Mouse (Mus musculus) gastrocnemius, postnatal 4 days (tissue): Measurements from ENCODE around the gene Skap1. TPM values are rescaled to one million over a fixed set of nuclear protein-coding genes. Genes with fewer than 3 reads are reported as not detected.
"Not testable (repeated sequence)": the region's sequence is repeated elsewhere in the genome, so short reads cannot be mapped to it uniquely, and the experiment has no call there.

Source experiments
- DNase-seq, 2 experiments: peaks; one replicate each; pipeline ENCODE4 v3.0.0; 2021 to 2022; ENCODE audit warnings: low spot score in 2 of 2, mixed read lengths in 2 of 2
- total RNA-seq, 2 experiments: library from RNA; stranded (reverse); gene quantifications; 2 replicates each; pipeline ENCODE4 v1.2.3; 2021

Gene Skap1
- total RNA-seq, 2 experiments from 2014 or later = 0.39 TPM; not detected in 1

- DNase-seq = no peak
Measured at GRCm38 (mm10) chr11:96775063-96775462, 310.7 kb downstream of the Skap1 start.

GRCm38 (mm10) chr11:96775665-96776064 is 311.3 kb downstream of the Skap1 start:
- DNase-seq = no peak

- DNase-seq = no peak
Measured at GRCm38 (mm10) chr11:96776068-96776467, 311.7 kb downstream of the Skap1 start.

GRCm38 (mm10) chr11:96776968-96777962 is 312.9 kb downstream of the Skap1 start, which contains the start of gene Snx11:
Gene Snx11, minus strand, starts transcription at chr11:96777559.
- DNase-seq = peak; percentile 98 to 100

- DNase-seq = not testable (repeated sequence)
Measured at GRCm38 (mm10) chr11:96778061-96778627, 313.8 kb downstream of the Skap1 start.

- no peak for DNase-seq
Measured at GRCm38 (mm10) chr11:96780306-96780705, 315.9 kb downstream of the Skap1 start.

- DNase-seq = no peak
Measured at GRCm38 (mm10) chr11:96781425-96781824, 317.0 kb downstream of the Skap1 start.

- peak in 1 of 2 experiments; percentile 66 for DNase-seq
Measured at GRCm38 (mm10) chr11:96784847-96785246, 320.5 kb downstream of the Skap1 start.

- no peak for DNase-seq
Measured at GRCm38 (mm10) chr11:96786731-96787450, 322.5 kb downstream of the Skap1 start.

- DNase-seq = peak; percentile 79 to 92
Measured at GRCm38 (mm10) chr11:96788871-96789795, 324.7 kb downstream of the Skap1 start, which contains the start of gene Cbx1. Gene Cbx1, plus strand, starts transcription at chr11:96789127.

- no peak for DNase-seq
Measured at GRCm38 (mm10) chr11:96789990-96790389, 325.6 kb downstream of the Skap1 start.

- no peak for DNase-seq
Measured at GRCm38 (mm10) chr11:96790681-96791080, 326.3 kb downstream of the Skap1 start.

GRCm38 (mm10) chr11:96795491-96795890 is 331.1 kb downstream of the Skap1 start:
- no peak for DNase-seq

- no peak for DNase-seq
Measured at GRCm38 (mm10) chr11:96796081-96796480, 331.7 kb downstream of the Skap1 start.

- DNase-seq = no peak
Measured at GRCm38 (mm10) chr11:96796586-96796985, 332.2 kb downstream of the Skap1 start.

- no peak for DNase-seq
Measured at GRCm38 (mm10) chr11:96799511-96799910, 335.1 kb downstream of the Skap1 start.

GRCm38 (mm10) chr11:96805606-96806005 is 341.2 kb downstream of the Skap1 start:
- no peak for DNase-seq

GRCm38 (mm10) chr11:96808066-96808465 is 343.7 kb downstream of the Skap1 start:
- no peak for DNase-seq
